Mouse (Mus musculus) lung, adult 2 months (tissue): Measurements from ENCODE around the gene Pole4.

ENCODE experiments used
- CTCF ChIP-seq: fragments of 200-500 bp; IDR thresholded peaks from 2 replicates; pipeline ENCODE4 v1.5.1; 2011; ENCODE audit warnings: mild to moderate bottlenecking, low read length, control low read depth; ENCODE audit not compliant: insufficient read depth
- POLR2A ChIP-seq: fragments of 200-500 bp; IDR thresholded peaks from 2 replicates; pipeline ENCODE4 v1.6.1; 2011; ENCODE audit warnings: low read depth, mild to moderate bottlenecking, control low read depth, low read length, borderline replicate concordance; ENCODE audit errors: extremely low read depth

- TF ChIP-seq POLR2A (no peak), CTCF (no peak)
Measured at GRCm38 (mm10) chr6:82716126-82716525, 11.0 kb upstream of the Pole4 start.
